Mouse (Mus musculus) thymus, adult 18-20 months (tissue): Measurements from ENCODE around the gene Olfr340.
"Not testable (repeated sequence)": the region's sequence is repeated elsewhere in the genome, so short reads cannot be mapped to it uniquely, and the experiment has no call there.

Source experiments
- DNase-seq, 2 experiments: peaks; one replicate each; pipeline ENCODE4 v3.0.0; 2022; ENCODE audit warnings: mixed read lengths in 2 of 2

Olfr340 gene

DNA sequence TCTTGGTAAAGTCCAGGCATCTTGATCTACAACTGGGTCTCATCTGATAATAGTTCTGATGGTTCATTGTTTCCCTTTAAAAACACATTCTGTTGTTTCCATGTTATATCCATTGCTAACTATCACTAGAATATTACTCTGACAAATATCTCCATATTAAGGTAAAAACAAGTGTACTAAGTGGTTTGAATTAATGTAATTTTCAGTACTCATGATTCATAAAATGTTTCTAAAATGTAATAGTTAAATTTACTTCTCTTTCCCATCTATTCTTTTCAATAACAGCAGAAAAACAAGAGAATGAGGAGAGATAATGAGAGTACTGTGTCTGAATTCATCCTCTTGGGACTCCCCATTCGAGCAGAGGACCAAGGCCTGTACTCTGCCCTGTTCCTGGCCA is at the start of gene Olfr340:
Olfr340 (plus strand) TSS at position 301 of the 400 bp plus-strand sequence.
- DNase-seq: no peak

DNA sequence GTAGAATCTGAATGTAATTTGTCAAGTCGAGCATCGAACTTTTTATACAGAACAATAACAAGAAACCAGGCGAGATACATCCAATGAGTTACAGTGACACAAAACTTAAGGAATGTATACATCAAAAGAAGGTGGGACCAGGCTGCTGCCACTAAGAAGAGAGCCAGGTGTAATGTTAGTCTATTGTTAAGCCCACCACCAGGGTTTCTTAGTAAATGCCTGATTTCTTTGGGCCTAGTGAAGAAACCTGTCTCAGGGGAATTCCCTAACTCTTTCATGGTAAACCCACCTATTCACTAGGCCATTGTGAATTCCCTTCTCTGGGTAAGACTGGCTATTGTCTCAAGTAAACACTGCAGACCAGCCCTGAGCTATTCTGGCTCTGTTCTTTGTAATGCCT is 37.2 kb upstream of the Olfr340 start:
- not testable (repeated sequence) for DNase-seq

DNA sequence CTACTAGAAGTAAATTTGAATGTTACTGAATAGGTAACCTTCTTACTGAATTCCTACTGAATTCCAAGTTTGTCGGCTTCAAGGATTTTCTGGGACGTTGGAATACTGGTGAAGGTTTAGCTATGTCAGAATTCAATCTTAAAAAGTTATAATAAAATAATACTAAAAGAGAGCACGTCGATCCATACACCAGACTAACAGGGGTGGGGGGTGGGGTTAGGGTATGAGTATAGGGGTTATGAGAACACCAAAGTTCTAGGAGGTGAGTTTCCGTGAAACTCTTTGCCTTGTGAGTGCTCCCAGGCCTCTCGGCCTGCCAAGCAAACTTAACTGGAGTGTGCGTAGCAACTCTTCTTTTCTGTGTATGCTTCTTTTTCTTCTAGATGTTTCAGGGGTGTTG is 36.8 kb upstream of the Olfr340 start:
- not testable (repeated sequence) for DNase-seq

DNA sequence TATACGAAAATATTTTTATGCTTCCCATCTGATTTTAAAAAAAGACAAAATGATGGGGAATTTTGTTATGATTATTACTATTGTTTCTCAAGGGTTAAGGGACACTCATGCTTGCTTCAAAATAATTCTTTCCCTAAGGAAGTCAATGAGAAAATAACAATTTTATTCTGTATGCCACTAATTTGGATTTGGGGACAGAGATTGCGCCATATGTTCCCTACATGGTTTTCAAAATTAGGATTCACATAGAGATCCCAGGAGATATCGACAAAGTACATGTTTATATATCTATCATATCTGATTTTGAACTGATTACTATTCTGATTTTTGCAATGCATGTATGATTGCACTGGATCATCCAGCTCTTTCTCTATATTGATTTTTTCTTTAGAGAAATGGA is 33.7 kb upstream of the Olfr340 start, which contains the start of gene Olfr339:
Olfr339 (plus strand) TSS at position 301 of the 400 bp plus-strand sequence.
- no peak for DNase-seq

DNA sequence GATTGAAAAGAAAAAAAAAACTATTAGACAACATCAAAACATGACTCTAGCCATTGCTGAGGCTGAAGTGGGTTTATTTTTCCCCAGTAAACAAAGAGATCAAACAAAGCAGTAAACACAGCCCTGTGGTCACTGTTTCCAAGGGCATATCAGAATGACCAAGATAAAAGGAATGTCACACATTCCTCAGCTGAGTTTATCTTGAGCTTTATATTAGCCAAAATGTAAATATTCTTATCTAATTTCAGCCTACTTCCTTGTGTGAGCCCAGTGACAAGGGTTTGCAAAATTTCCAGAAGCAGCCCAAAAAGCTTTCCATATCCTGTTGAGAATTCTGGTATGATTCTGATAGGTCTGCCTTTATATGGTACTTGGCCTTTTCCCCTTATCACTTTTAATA is 21.2 kb downstream of the Olfr340 start:
- no peak for DNase-seq

DNA sequence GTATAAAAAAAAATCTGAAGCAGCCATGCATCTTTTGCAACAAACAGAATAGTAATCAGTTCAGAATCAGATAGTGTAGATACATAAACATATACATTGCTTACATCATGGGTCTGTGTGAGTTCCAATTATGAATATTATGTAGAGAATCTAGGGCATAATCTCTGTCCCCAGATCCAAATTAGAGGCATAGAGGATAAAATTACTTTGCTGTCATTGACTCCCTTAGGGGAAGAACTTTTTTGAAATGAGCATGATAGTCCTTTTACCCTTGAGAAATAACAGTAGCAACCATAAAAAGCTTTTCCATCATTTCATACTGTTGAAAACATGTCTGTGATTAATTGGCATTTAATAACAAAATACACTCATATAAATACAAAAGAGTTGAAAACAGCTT is 30.0 kb downstream of the Olfr340 start, which contains the start of gene Olfr341:
Olfr341 (minus strand) TSS at position 101 of the 400 bp plus-strand sequence.
- DNase-seq: no peak
